9 mouse cellular contexts compared by ENCODE assay signal in genomic region chr11:54214499-54215443, GRCm38 (mm10). TPM values are rescaled to one million over a fixed set of nuclear protein-coding genes. Genes with fewer than 3 reads are reported as not detected.
DNase-seq lines count a peak whose midpoint lies in the region; ATAC-seq lines count a peak whose summit lies in the region.
"Had no signal": no experiment of that assay in that cellular context is flagged by ENCODE, and none has a peak within 500 bp of the region (broad histone marks: within the 10 kb centered on the region; RNA-seq: fewer than 3 reads in every experiment).

No protein-coding gene starts in this region.

- DNase-seq in 3134 (ENCODE audit: extremely low read depth, insufficient read length, low spot score) (peak; percentile 81), MN1 (ENCODE audit: low spot score) (peak; percentile 95)
- DNase-seq in cerebellum, postnatal 36 days = peak; percentile 48 to 52
- peak; percentile 7 for DNase-seq in left cerebral cortex, postnatal 4 days
- peak; percentile 54 for DNase-seq in right cerebral cortex, postnatal 14 days
- DNase-seq in neural tube, embryonic 10.5 days (ENCODE audit: extremely low spot score, low spot score) = no peak
- DNase-seq in hindbrain, embryonic 10.5 days (ENCODE audit: low spot score) = no peak

- H3K9me3 ChIP-seq in hindbrain, embryonic 10.5 days = no peaks in the 10 kb centered on the region

- H3K4me1 ChIP-seq in hindbrain, embryonic 10.5 days (replicated peaks) = no peaks in the 10 kb centered on the region

- no peaks in the 10 kb centered on the region for H3K27me3 ChIP-seq in hindbrain, embryonic 10.5 days (ENCODE audit: insufficient read depth, poor library complexity, severe bottlenecking)

- no peak overlapping the region for H3K27ac ChIP-seq in hindbrain, embryonic 10.5 days

- no peak overlapping the region for H3K4me3 ChIP-seq in hindbrain, embryonic 10.5 days

- peak; percentile 39 to 52; a peak in 3 of 4 replicates for ATAC-seq in hematopoietic stem cell, adult 5-6 weeks (replicated peaks in 1 of 2; ENCODE audit: insufficient read depth in 1 of 2, low FRiP score in 2 of 2, low TSS enrichment in 1 of 2, low read depth in 1 of 2, poor library complexity in 2 of 2, severe bottlenecking in 2 of 2)

- H3K36me3 ChIP-seq in hindbrain, embryonic 10.5 days = no peaks in the 10 kb centered on the region

- intact Hi-C loops in left cerebral cortex, postnatal 4 days (cut with DNase I) = no loop called here

- 89% methylated on average over 9 of the region's 9 CpGs for WGBS in hindbrain, embryonic 10.5 days

RNA-seq across cellular contexts. Expression of gene Csf2, which starts 34.7 kb away (rescaled TPM):
- not detected in 2 replicates for total RNA-seq in hematopoietic stem cell, adult 5-6 weeks (2017)
- not detected for total RNA-seq in left cerebral cortex, postnatal 4 days (2021)
- not detected in 2 replicates for polyA plus RNA-seq in hindbrain, embryonic 10.5 days (2016; fragmentation: Nextera tagmentation; extraction: Ambion mirVana)
- total RNA-seq: layer of hippocampus, postnatal 25 days had no signal

RNA-seq across cellular contexts. Expression of gene Il3, which starts 52.3 kb away (rescaled TPM):
- not detected in 2 replicates for total RNA-seq in hematopoietic stem cell, adult 5-6 weeks (2017)
- not detected for total RNA-seq in left cerebral cortex, postnatal 4 days (2021)
- not detected in 2 replicates for polyA plus RNA-seq in hindbrain, embryonic 10.5 days (2016; fragmentation: Nextera tagmentation; extraction: Ambion mirVana)
- total RNA-seq: layer of hippocampus, postnatal 25 days had no signal

Comparison
In these comparisons a context has a peak if more than half of its experiments do, and no peak if none do; other contexts are left out.
1. DNase-seq: peak in 3134 (single experiment), MN1 (single experiment), cerebellum, postnatal 36 days (2 of 2), left cerebral cortex, postnatal 4 days (single experiment) and right cerebral cortex, postnatal 14 days (single experiment); none in neural tube, embryonic 10.5 days (single experiment) and hindbrain, embryonic 10.5 days (single experiment).